Comparison of ENCODE assay signal across 33 mouse cellular contexts in genomic region chr11:55019711-55020110, GRCm38 (mm10). TPM values are rescaled to one million over a fixed set of nuclear protein-coding genes. Genes with fewer than 3 reads are reported as not detected.
DNase-seq lines count a peak whose midpoint lies in the region; ATAC-seq and TF ChIP-seq lines count a peak whose summit lies in the region.
"Had no signal": no experiment of that assay in that cellular context is flagged by ENCODE, and none has a peak within 500 bp of the region (broad histone marks: within the 10 kb centered on the region; RNA-seq: fewer than 3 reads in every experiment).

No protein-coding gene starts in this region.

- no peaks in the 10 kb centered on the region for H3K9me3 ChIP-seq in heart, embryonic 12.5 days (replicated peaks)
- H3K9me3 ChIP-seq in hindbrain, embryonic 10.5 days: no peaks in the 10 kb centered on the region
- H3K9me3 ChIP-seq in hindbrain, embryonic 11.5 days (ENCODE audit: control insufficient read depth, low read length): no peaks in the 10 kb centered on the region
- no peaks in the 10 kb centered on the region for H3K9me3 ChIP-seq in lung, postnatal 0 days (ENCODE audit: low read length)
- H3K9me3 ChIP-seq: embryonic facial prominence, embryonic 13.5 days; forebrain, embryonic 12.5 days; hindbrain, embryonic 13.5 days; limb, embryonic 13.5 days; liver, embryonic 13.5 days; neural tube, embryonic 12.5 days had no signal

- 77% methylated on average over 2 of the region's 2 CpGs for WGBS in heart, embryonic 12.5 days
- 78% methylated on average over 2 of the region's 2 CpGs for WGBS in hindbrain, embryonic 10.5 days
- 76% methylated on average over 2 of the region's 2 CpGs for WGBS in hindbrain, embryonic 11.5 days
- 72% methylated on average over 2 of the region's 2 CpGs for WGBS in lung, postnatal 0 days

- peaks cover 48% of the 10 kb centered on the region for H3K36me3 ChIP-seq in heart, embryonic 12.5 days
- H3K36me3 ChIP-seq in hindbrain, embryonic 10.5 days: 0 out of 2 replicates have a peak, but pooled peaks cover 6% of the 10 kb centered on the region
- H3K36me3 ChIP-seq in hindbrain, embryonic 11.5 days (ENCODE audit: control insufficient read depth, insufficient read depth, low read length): no peaks in the 10 kb centered on the region
- H3K36me3 ChIP-seq in lung, postnatal 0 days (ENCODE audit: insufficient read depth, low read length): peaks cover 14% of the 10 kb centered on the region
- H3K36me3 ChIP-seq: hindbrain, embryonic 13.5 days; neural tube, embryonic 12.5 days had no signal

- no peak overlapping the region for H3K4me2 ChIP-seq in heart, embryonic 12.5 days
- no peak overlapping the region for H3K4me2 ChIP-seq in hindbrain, embryonic 11.5 days (replicated peaks; ENCODE audit: low read depth, low read length)
- H3K4me2 ChIP-seq in lung, postnatal 0 days (replicated peaks; ENCODE audit: low read depth, low read length): no peak overlapping the region
- H3K4me2 ChIP-seq: embryonic facial prominence, embryonic 13.5 days; forebrain, embryonic 12.5 days; hindbrain, embryonic 13.5 days; limb, embryonic 13.5 days; liver, embryonic 13.5 days; lung, embryonic 14.5 days; midbrain, embryonic 11.5 days; neural tube, embryonic 12.5 days had no signal

- peak; percentile 41 for DNase-seq in adrenal gland, adult 2 months
- no peak for DNase-seq in adrenal gland, adult 18-20 months (ENCODE audit: low spot score in 2 of 2)
- no peak for DNase-seq in heart, postnatal 25 days (ENCODE audit: low spot score)
- DNase-seq in hindbrain, embryonic 10.5 days (ENCODE audit: low spot score): no peak
- DNase-seq in hindbrain, embryonic 11.5 days (ENCODE audit: low spot score): no peak
- peak; percentile 54 for DNase-seq in lung, postnatal 0 days (ENCODE audit: low spot score)
- DNase-seq in lung, postnatal 25 days (ENCODE audit: low spot score): no peak
- DNase-seq: cerebellum, adult 11-12 months; cerebellum, adult 9-11 months; gastrocnemius, postnatal 14 days; kidney, adult 8-10 months; kidney, postnatal 4 days; layer of hippocampus, adult 9-11 months; liver, embryonic 13.5 days; lung, embryonic 14.5 days; lung, postnatal 36 days; right cerebral cortex, adult 18-20 months; right cerebral cortex, postnatal 4 days; thymus, adult 18-20 months; thymus, postnatal 25 days had no signal

- H3K27ac ChIP-seq in heart, embryonic 12.5 days (ENCODE audit: poor library complexity, severe bottlenecking): 0 out of 2 replicates have a peak overlapping the region, but pooled peaks have one; percentile 7
- peak overlapping the region; percentile 75 for H3K27ac ChIP-seq in hindbrain, embryonic 10.5 days
- H3K27ac ChIP-seq in hindbrain, embryonic 11.5 days (ENCODE audit: low read depth, low read length): no peak overlapping the region
- H3K27ac ChIP-seq in lung, postnatal 0 days (ENCODE audit: low read length): peak overlapping the region; percentile 89; the same call in 1 of the 2 replicates
- H3K27ac ChIP-seq: embryonic facial prominence, embryonic 13.5 days; forebrain, embryonic 12.5 days; hindbrain, embryonic 13.5 days; kidney, postnatal 0 days; limb, embryonic 13.5 days; liver, embryonic 13.5 days; neural tube, embryonic 12.5 days had no signal

- H3K9ac ChIP-seq in heart, embryonic 12.5 days: no peak overlapping the region; the same call in 1 of the 2 replicates
- no peak overlapping the region for H3K9ac ChIP-seq in hindbrain, embryonic 11.5 days (ENCODE audit: low read depth, low read length)
- no peak overlapping the region for H3K9ac ChIP-seq in lung, postnatal 0 days (replicated peaks; ENCODE audit: low read depth)
- H3K9ac ChIP-seq: embryonic facial prominence, embryonic 13.5 days; forebrain, embryonic 12.5 days; hindbrain, embryonic 13.5 days; limb, embryonic 13.5 days; liver, embryonic 13.5 days; lung, embryonic 14.5 days; neural tube, embryonic 12.5 days had no signal

- H3K27me3 ChIP-seq in heart, embryonic 12.5 days (replicated peaks): no peaks in the 10 kb centered on the region
- H3K27me3 ChIP-seq in hindbrain, embryonic 10.5 days (ENCODE audit: insufficient read depth, poor library complexity, severe bottlenecking): no peaks in the 10 kb centered on the region
- H3K27me3 ChIP-seq in hindbrain, embryonic 11.5 days (ENCODE audit: control insufficient read depth, insufficient read depth, low read length): no peaks in the 10 kb centered on the region
- H3K27me3 ChIP-seq in lung, postnatal 0 days (replicated peaks; ENCODE audit: insufficient read depth, low read length): no peaks in the 10 kb centered on the region
- H3K27me3 ChIP-seq: CH12.LX; embryonic facial prominence, embryonic 13.5 days; forebrain, embryonic 12.5 days; hindbrain, embryonic 13.5 days; limb, embryonic 13.5 days; liver, embryonic 13.5 days; neural tube, embryonic 12.5 days had no signal

- intact Hi-C loops in heart, postnatal 25 days (cut with DNase I): no loop called here

- TF ChIP-seq EP300 in lung, postnatal 0 days (IDR thresholded peaks at IDR 0.05): 0 out of 2 replicates have a peak, but pooled peaks have one; percentile 14

- H3K4me3 ChIP-seq in heart, embryonic 12.5 days: no peak overlapping the region
- no peak overlapping the region for H3K4me3 ChIP-seq in hindbrain, embryonic 10.5 days
- no peak overlapping the region for H3K4me3 ChIP-seq in hindbrain, embryonic 11.5 days (ENCODE audit: low read depth, low read length)
- H3K4me3 ChIP-seq in lung, postnatal 0 days (ENCODE audit: low read depth, low read length): no peak overlapping the region
- H3K4me3 ChIP-seq: embryonic facial prominence, embryonic 13.5 days; erythroblast, embryonic 14.5 days; forebrain, embryonic 12.5 days; hindbrain, embryonic 13.5 days; limb, embryonic 13.5 days; liver, embryonic 13.5 days; myocyte; neural tube, embryonic 12.5 days had no signal

- TF ChIP-seq CTCF in lung, postnatal 0 days (IDR thresholded peaks at IDR 0.05): no peak

- peaks cover 100% of the 10 kb centered on the region for H3K4me1 ChIP-seq in heart, embryonic 12.5 days (replicated peaks)
- peaks cover 71% of the 10 kb centered on the region for H3K4me1 ChIP-seq in hindbrain, embryonic 10.5 days (replicated peaks)
- H3K4me1 ChIP-seq in hindbrain, embryonic 11.5 days (replicated peaks; ENCODE audit: control insufficient read depth, insufficient read depth, low read length): peaks cover 12% of the 10 kb centered on the region
- H3K4me1 ChIP-seq in lung, postnatal 0 days (ENCODE audit: insufficient read depth, low read depth, low read length): peaks cover 46% of the 10 kb centered on the region

- no peak for ATAC-seq in heart, embryonic 12.5 days (ENCODE audit: insufficient number of reproducible peaks, low FRiP score)
- no peak for ATAC-seq in hindbrain, embryonic 11.5 days (ENCODE audit: low FRiP score)
- ATAC-seq in lung, postnatal 0 days: no peak
- ATAC-seq: intestine, embryonic 16.5 days; midbrain, embryonic 16.5 days had no signal

RNA-seq across cellular contexts. Expression of gene Anxa6, which starts 13.5 kb away (rescaled TPM):
- 100 to 1,000 TPM; 116 to 185 TPM for total RNA-seq in adrenal gland, adult 2 months (2021)
- polyA plus RNA-seq in adrenal gland, adult 2 months (2012; rRNA removed): 54.6 and 58.7 TPM in 2 replicates
- total RNA-seq in adrenal gland, adult 18-20 months (2021): 100 to 1,000 TPM; 123 to 197 TPM
- polyA plus RNA-seq in heart, embryonic 12.5 days (2016; fragmentation: Nextera tagmentation; extraction: Ambion mirVana): 335 and 339 TPM in 2 replicates
- 100 to 1,000 TPM; 240 to 246 TPM for total RNA-seq in heart, postnatal 25 days (2021)
- polyA plus RNA-seq in hindbrain, embryonic 10.5 days (2016; fragmentation: Nextera tagmentation; extraction: Ambion mirVana): 61.0 and 68.8 TPM in 2 replicates
- polyA plus RNA-seq in hindbrain, embryonic 11.5 days (2014; fragmentation: Nextera tagmentation; extraction: Ambion mirVana): 90.2 and 91.6 TPM in 2 replicates
- polyA plus RNA-seq in lung, postnatal 0 days (2015; fragmentation: Nextera tagmentation; extraction: Ambion mirVana): 228 and 265 TPM in 2 replicates

RNA-seq across cellular contexts. Expression of gene Tnip1, which starts 57.0 kb away (rescaled TPM):
- 10 to 100 TPM; 82.2 to 88.8 TPM for total RNA-seq in adrenal gland, adult 2 months (2021)
- polyA plus RNA-seq in adrenal gland, adult 2 months (2012; rRNA removed): 59.0 and 63.6 TPM in 2 replicates
- total RNA-seq in adrenal gland, adult 18-20 months (2021): 10 to 100 TPM; 63.7 to 85.8 TPM
- polyA plus RNA-seq in heart, embryonic 12.5 days (2016; fragmentation: Nextera tagmentation; extraction: Ambion mirVana): 23.1 and 23.6 TPM in 2 replicates
- total RNA-seq in heart, postnatal 25 days (2021): 10 to 100 TPM; 27.1 to 29.8 TPM
- 14.2 and 14.7 TPM in 2 replicates for polyA plus RNA-seq in hindbrain, embryonic 10.5 days (2016; fragmentation: Nextera tagmentation; extraction: Ambion mirVana)
- 9.8 and 10.3 TPM in 2 replicates for polyA plus RNA-seq in hindbrain, embryonic 11.5 days (2014; fragmentation: Nextera tagmentation; extraction: Ambion mirVana)
- polyA plus RNA-seq in lung, postnatal 0 days (2015; fragmentation: Nextera tagmentation; extraction: Ambion mirVana): 17.6 and 22.7 TPM in 2 replicates

RNA-seq across cellular contexts. Expression of gene Ccdc69, which starts 58.2 kb away (rescaled TPM):
- 10 to 100 TPM in 1 of 2 experiments, 1 to 10 TPM in 1; 9.5 to 14.8 TPM for total RNA-seq in adrenal gland, adult 2 months (2021)
- polyA plus RNA-seq in adrenal gland, adult 2 months (2012; rRNA removed): 1.9 and 2.1 TPM in 2 replicates
- 1 to 10 TPM; 7.4 to 9.8 TPM for total RNA-seq in adrenal gland, adult 18-20 months (2021)
- 17.5 and 19.0 TPM in 2 replicates for polyA plus RNA-seq in heart, embryonic 12.5 days (2016; fragmentation: Nextera tagmentation; extraction: Ambion mirVana)
- total RNA-seq in heart, postnatal 25 days (2021): 10 to 100 TPM; 11.4 to 13.4 TPM
- 0.25 and 0.56 TPM in 2 replicates for polyA plus RNA-seq in hindbrain, embryonic 10.5 days (2016; fragmentation: Nextera tagmentation; extraction: Ambion mirVana)
- 0.36 and 1.1 TPM in 2 replicates for polyA plus RNA-seq in hindbrain, embryonic 11.5 days (2014; fragmentation: Nextera tagmentation; extraction: Ambion mirVana)
- polyA plus RNA-seq in lung, postnatal 0 days (2015; fragmentation: Nextera tagmentation; extraction: Ambion mirVana): 1.4 and 1.8 TPM in 2 replicates
- polyA plus RNA-seq: erythroblast, embryonic 14.5 days had no signal

Comparison
In these comparisons a context has a peak if more than half of its experiments do, and no peak if none do; other contexts are left out.
1. DNase-seq: peak in adrenal gland, adult 2 months (single experiment) and lung, postnatal 0 days (single experiment); none in adrenal gland, adult 18-20 months (0 of 2), heart, postnatal 25 days (single experiment), hindbrain, embryonic 10.5 days (single experiment), hindbrain, embryonic 11.5 days (single experiment) and lung, postnatal 25 days (single experiment).